Mouse (Mus musculus): ENCODE data around the gene Slc44a2.
"Not testable (repeated sequence)": the region's sequence is repeated elsewhere in the genome, so short reads cannot be mapped to it uniquely, and the experiment has no call there.

The Slc44a2 gene

GRCm38 (mm10) chr9:21299014-21299413, 21.5 kb upstream of the Slc44a2 start:
- in situ Hi-C loops (cut with MboI, MseI), result no loop called here

- in situ Hi-C loops (cut with MboI, MseI), result no loop called here
Measured at GRCm38 (mm10) chr9:21305065-21305464, 15.4 kb upstream of the Slc44a2 start.

GRCm38 (mm10) chr9:21309150-21309741, 11.3 kb upstream of the Slc44a2 start:
- in situ Hi-C loops (cut with MboI, MseI), result no loop called here

- in situ Hi-C loops (cut with MboI, MseI), result no loop called here
Measured at GRCm38 (mm10) chr9:21311695-21312094, 8.8 kb upstream of the Slc44a2 start.

- in situ Hi-C loops (cut with MboI, MseI), result no loop called here
Measured at GRCm38 (mm10) chr9:21312134-21312533, 8.4 kb upstream of the Slc44a2 start, which contains the start of gene Ap1m2. Ap1m2 (minus strand) TSS chr9:21312337.

GRCm38 (mm10) chr9:21313394-21313793, 7.1 kb upstream of the Slc44a2 start:
- in situ Hi-C loops (cut with MboI, MseI), result no loop called here

GRCm38 (mm10) chr9:21314367-21315140, 5.9 kb upstream of the Slc44a2 start:
- in situ Hi-C loops (cut with MboI, MseI), result no loop called here

- in situ Hi-C loops (cut with MboI, MseI), result no loop called here
Measured at GRCm38 (mm10) chr9:21315421-21315820, 5.1 kb upstream of the Slc44a2 start.

- in situ Hi-C loops (cut with MboI, MseI), result no loop called here
Measured at GRCm38 (mm10) chr9:21316696-21317095, 3.8 kb upstream of the Slc44a2 start.

GRCm38 (mm10) chr9:21318792-21319191, 1.7 kb upstream of the Slc44a2 start:
- in situ Hi-C loops (cut with MboI, MseI), result no loop called here

GRCm38 (mm10) chr9:21319503-21319902, 995 bp upstream of the Slc44a2 start:
- in situ Hi-C loops (cut with MboI, MseI), result no loop called here

- in situ Hi-C loops (cut with MboI, MseI), result no loop called here
Measured at GRCm38 (mm10) chr9:21320280-21320618, 249 bp upstream of the Slc44a2 start.

GRCm38 (mm10) chr9:21321513-21321835, 976 bp downstream of the Slc44a2 start:
- in situ Hi-C loops (cut with MboI, MseI), result no loop called here

GRCm38 (mm10) chr9:21322211-21322916, 1.9 kb downstream of the Slc44a2 start:
- in situ Hi-C loops (cut with MboI, MseI), result no loop called here

- in situ Hi-C loops (cut with MboI, MseI), result not testable (repeated sequence)
Measured at GRCm38 (mm10) chr9:21322917-21323297, 2.4 kb downstream of the Slc44a2 start.

- in situ Hi-C loops (cut with MboI, MseI), result no loop called here
Measured at GRCm38 (mm10) chr9:21324269-21324668, 3.8 kb downstream of the Slc44a2 start.

- in situ Hi-C loops (cut with MboI, MseI), result no loop called here
Measured at GRCm38 (mm10) chr9:21327569-21327968, 7.1 kb downstream of the Slc44a2 start.

GRCm38 (mm10) chr9:21328041-21328440, 7.5 kb downstream of the Slc44a2 start:
- in situ Hi-C loops (cut with MboI, MseI), result no loop called here

GRCm38 (mm10) chr9:21329041-21329440, 8.5 kb downstream of the Slc44a2 start:
- in situ Hi-C loops (cut with MboI, MseI), result no loop called here

- in situ Hi-C loops (cut with MboI, MseI), result no loop called here
Measured at GRCm38 (mm10) chr9:21329699-21330289, 9.3 kb downstream of the Slc44a2 start.

- in situ Hi-C loops (cut with MboI, MseI), result no loop called here
Measured at GRCm38 (mm10) chr9:21331365-21332140, 11.1 kb downstream of the Slc44a2 start.

All from T-helper 1 cell (primary cell).